Mouse (Mus musculus) testis, adult 10 weeks (tissue): Measurements from ENCODE around the gene Foxd2. TPM values are rescaled to one million over a fixed set of nuclear protein-coding genes. Genes with fewer than 3 reads are reported as not detected.

Source experiments
- polyA plus RNA-seq: library from polyadenylated mRNA; stranded (reverse); fragments of 350-450 nt; fragmentation: Illumina TruSeq; extraction: RNeasy Lipid Tissue Mini Kit (QIAGEN cat#74804); gene quantifications from one replicate; pipeline ENCODE4 v1.2.3, GENCODE M21; 2014; ENCODE audit warnings: low read depth, low replicate concordance

Foxd2 gene
- 0.17 TPM for polyA plus RNA-seq

GRCm38 (mm10) chr4:114908829-114909601, at the start of gene Foxd2:
TSS of gene Foxd2 (minus strand) at chr4:114908873.

GRCm38 (mm10) chr4:114925917-114926312, 17.2 kb upstream of the Foxd2 start, which contains the start of gene Foxe3:
TSS of gene Foxe3 (minus strand) at chr4:114926013.

Other genes with a start within 250 kb of the Foxd2 start
- gene Gm12830, start 87.2 kb downstream of the Foxd2 start, polyA plus RNA-seq: not detected
- not detected for gene Foxe3, start 17.1 kb upstream of the Foxd2 start, polyA plus RNA-seq
- 66.4 TPM for gene Cmpk1, start 78.4 kb upstream of the Foxd2 start, polyA plus RNA-seq
- gene Stil, start 91.3 kb upstream of the Foxd2 start, polyA plus RNA-seq: 31.7 TPM
- 0.32 TPM for gene Tal1, start 147.6 kb upstream of the Foxd2 start, polyA plus RNA-seq
- gene Pdzk1ip1, start 179.8 kb upstream of the Foxd2 start, polyA plus RNA-seq: 25.5 TPM
- not detected for gene Cyp4x1, start 225.4 kb upstream of the Foxd2 start, polyA plus RNA-seq